Mouse (Mus musculus) C2C12 (cell line): ENCODE measurements around the gene Tep1. TPM values are rescaled to one million over a fixed set of nuclear protein-coding genes. Genes with fewer than 3 reads are reported as not detected.

ENCODE experiments used
- H3K27me3 ChIP-seq: one replicate; pipeline ENCODE4 v1.6.1; 2011; ENCODE audit not compliant: control insufficient read depth, insufficient read depth, insufficient read length
- H3K36me3 ChIP-seq: one replicate; pipeline ENCODE4 v1.6.1; 2011; ENCODE audit not compliant: control insufficient read depth, insufficient read depth
- H3K4me3 ChIP-seq: one replicate; pipeline ENCODE4 v1.5.1; 2011; ENCODE audit warnings: mild to moderate bottlenecking, control low read depth; ENCODE audit not compliant: poor library complexity, insufficient read depth, severe bottlenecking
- H3K79me2 ChIP-seq: one replicate; pipeline ENCODE4 v1.6.1; 2011; ENCODE audit not compliant: control insufficient read depth, insufficient read depth
- H3K79me3 ChIP-seq: one replicate; pipeline ENCODE4 v1.6.1; 2011; ENCODE audit warnings: low read depth, control low read depth
- H3ac ChIP-seq: one replicate; pipeline ENCODE3; 2011; ENCODE audit warnings: low read depth; ENCODE audit not compliant: control insufficient read depth, insufficient read length
- CEBPB ChIP-seq: IDR thresholded peaks from one replicate; pipeline ENCODE4 v1.6.1; 2011; ENCODE audit warnings: low read depth, mild to moderate bottlenecking, control low read depth, moderate library complexity
- CTCF ChIP-seq: IDR thresholded peaks from one replicate; pipeline ENCODE4 v1.5.1; 2011; ENCODE audit not compliant: control insufficient read depth, insufficient read depth, insufficient read length
- FOSL1 ChIP-seq: IDR thresholded peaks from one replicate; pipeline ENCODE4 v1.8.0; 2011; ENCODE audit warnings: mild to moderate bottlenecking, low read length; ENCODE audit not compliant: poor library complexity, insufficient read depth, severe bottlenecking
- MAX ChIP-seq: IDR thresholded peaks from one replicate; pipeline ENCODE4 v1.6.1; 2011; ENCODE audit warnings: mild to moderate bottlenecking, control low read depth
- MYOD1 ChIP-seq: IDR thresholded peaks from one replicate; pipeline ENCODE4 v1.6.1; 2011; ENCODE audit warnings: low read depth; ENCODE audit not compliant: control insufficient read depth, insufficient read length
- MYOG ChIP-seq: IDR thresholded peaks from one replicate; pipeline ENCODE4 v1.6.1; 2011; ENCODE audit not compliant: control insufficient read depth, insufficient read length; ENCODE audit errors: extremely low read depth
- USF1 ChIP-seq: IDR thresholded peaks from one replicate; pipeline ENCODE4 v1.6.1; 2011; ENCODE audit warnings: low read depth, mild to moderate bottlenecking, control low read depth, moderate library complexity
- polyA plus RNA-seq: library from polyadenylated mRNA; unstranded; fragments of >200 nt; fragmentation: generic; extraction: Trizol; gene quantifications from one replicate; pipeline ENCODE4 v1.2.1, GENCODE M21; 2012; ENCODE audit warnings: missing spikeins

Tep1 gene
- polyA plus RNA-seq, 1 experiment: 9.9 TPM

DNA sequence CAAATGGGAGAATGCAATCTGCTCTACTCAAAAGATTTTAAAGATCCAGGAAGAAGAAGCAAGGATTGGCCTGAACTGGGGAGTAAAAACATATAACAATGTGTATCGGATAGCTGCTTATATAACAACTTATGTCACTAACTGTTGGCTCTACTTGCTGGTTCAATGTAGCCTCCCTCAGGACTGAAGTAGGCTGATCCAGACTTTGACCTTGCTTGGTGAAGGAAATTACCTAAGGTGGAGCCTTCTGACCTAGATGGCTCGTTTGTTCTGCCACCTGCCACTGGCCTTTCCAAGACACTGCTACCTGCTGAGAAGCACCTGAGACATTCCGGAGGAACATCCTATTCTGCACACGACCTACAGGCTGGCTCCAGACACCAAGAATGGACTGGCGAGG is 14.6 kb downstream of the Tep1 start:
- no peaks in the 10 kb centered on the region for H3K79me2 ChIP-seq
- no peaks in the 10 kb centered on the region for H3K27me3 ChIP-seq
- H3ac ChIP-seq: no peak overlapping the region
- no peaks in the 10 kb centered on the region for H3K79me3 ChIP-seq
- peaks cover 47% of the 10 kb centered on the region for H3K36me3 ChIP-seq
- TF ChIP-seq MAX: no peak
- TF ChIP-seq MYOG: no peak
- TF ChIP-seq MYOD1: no peak
- no peak for TF ChIP-seq FOSL1
- no peak for TF ChIP-seq CEBPB
- no peak for TF ChIP-seq USF1
- no peak for TF ChIP-seq CTCF
- H3K4me3 ChIP-seq: no peak overlapping the region

DNA sequence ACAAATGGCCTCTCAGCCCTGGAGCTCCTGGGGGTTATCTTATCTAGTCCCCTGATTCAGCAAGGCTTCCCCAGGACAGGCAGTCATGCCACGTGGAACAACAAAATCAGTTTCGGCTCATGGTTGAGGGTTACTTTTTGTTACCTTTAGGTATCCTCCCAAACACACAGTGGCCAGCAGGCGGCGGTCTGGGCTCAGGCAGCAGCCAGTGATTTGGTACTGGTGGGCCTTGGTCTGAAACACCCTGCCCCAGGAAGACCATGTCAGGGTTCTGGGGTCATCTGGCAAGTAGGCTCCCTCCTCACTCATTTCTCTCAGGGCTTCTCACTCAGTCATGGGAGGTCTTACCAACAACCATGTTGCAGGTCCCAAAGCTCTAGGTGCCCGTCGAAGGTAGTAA is 33.1 kb downstream of the Tep1 start:
- H3K27me3 ChIP-seq: no peaks in the 10 kb centered on the region
- H3K4me3 ChIP-seq: no peak overlapping the region
- TF ChIP-seq MYOG (no peak), CEBPB (no peak), FOSL1 (no peak), MYOD1 (no peak), CTCF (no peak), MAX (no peak)
- no peak overlapping the region for H3ac ChIP-seq
- no peaks in the 10 kb centered on the region for H3K79me2 ChIP-seq
- H3K79me3 ChIP-seq: no peaks in the 10 kb centered on the region
- H3K36me3 ChIP-seq: peaks cover 20% of the 10 kb centered on the region

DNA sequence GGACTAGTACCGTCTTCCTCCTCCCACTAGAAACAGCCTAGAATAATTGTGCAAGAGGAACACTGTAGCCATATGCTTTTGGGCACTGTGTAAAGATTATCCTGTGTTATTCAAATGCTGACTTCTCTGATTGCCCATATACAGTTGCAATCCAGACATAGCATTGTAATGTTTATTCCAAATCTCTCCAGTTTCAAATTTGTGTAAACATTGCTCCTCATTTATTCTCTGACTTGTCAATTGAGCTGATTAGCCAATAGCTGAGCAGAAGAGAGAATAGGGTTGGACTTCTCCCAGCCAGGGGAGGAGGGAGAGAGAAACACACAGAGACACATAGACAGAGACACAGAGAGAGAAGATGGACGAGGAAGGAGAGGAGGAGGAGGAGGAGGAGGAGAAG is 35.9 kb downstream of the Tep1 start:
- no peak for TF ChIP-seq MAX
- TF ChIP-seq MYOD1: no peak
- TF ChIP-seq USF1: no peak
- TF ChIP-seq CTCF: no peak
- TF ChIP-seq MYOG: no peak
- Histone ChIP-seq H3K79me2 (no peaks in the 10 kb centered on the region), H3K79me3 (no peaks in the 10 kb centered on the region), H3K4me3 (no peak overlapping the region), H3K36me3 (peaks cover 16% of the 10 kb centered on the region), H3ac (no peak overlapping the region), H3K27me3 (no peaks in the 10 kb centered on the region)

DNA sequence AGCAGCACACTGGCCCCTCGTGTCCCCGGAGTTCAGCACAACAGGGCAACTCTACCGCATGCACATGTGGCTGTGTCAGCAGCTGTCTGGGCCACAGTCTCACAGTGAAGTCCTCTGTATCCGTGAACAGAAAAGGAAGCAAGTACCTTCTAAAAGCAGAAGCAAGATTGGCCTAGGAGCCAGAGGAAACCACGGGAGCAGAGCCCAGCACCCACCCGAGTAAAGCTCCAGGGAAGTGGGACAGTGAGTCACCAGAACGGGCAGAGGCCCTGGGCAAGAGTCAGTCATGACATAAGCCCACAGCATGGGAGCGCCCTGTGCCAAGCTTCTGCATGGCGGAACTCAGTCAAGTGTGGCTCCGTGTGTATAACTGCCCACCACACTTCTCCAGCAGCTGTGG is 36.4 kb downstream of the Tep1 start:
- Histone ChIP-seq H3K79me3 (no peaks in the 10 kb centered on the region), H3K27me3 (no peaks in the 10 kb centered on the region), H3K79me2 (no peaks in the 10 kb centered on the region), H3K4me3 (no peak overlapping the region), H3K36me3 (peaks cover 19% of the 10 kb centered on the region), H3ac (no peak overlapping the region)
- no peak for TF ChIP-seq CEBPB
- no peak for TF ChIP-seq USF1
- no peak for TF ChIP-seq FOSL1
- no peak for TF ChIP-seq MYOD1
- TF ChIP-seq CTCF: no peak
- TF ChIP-seq MYOG: no peak
- TF ChIP-seq MAX: no peak

DNA sequence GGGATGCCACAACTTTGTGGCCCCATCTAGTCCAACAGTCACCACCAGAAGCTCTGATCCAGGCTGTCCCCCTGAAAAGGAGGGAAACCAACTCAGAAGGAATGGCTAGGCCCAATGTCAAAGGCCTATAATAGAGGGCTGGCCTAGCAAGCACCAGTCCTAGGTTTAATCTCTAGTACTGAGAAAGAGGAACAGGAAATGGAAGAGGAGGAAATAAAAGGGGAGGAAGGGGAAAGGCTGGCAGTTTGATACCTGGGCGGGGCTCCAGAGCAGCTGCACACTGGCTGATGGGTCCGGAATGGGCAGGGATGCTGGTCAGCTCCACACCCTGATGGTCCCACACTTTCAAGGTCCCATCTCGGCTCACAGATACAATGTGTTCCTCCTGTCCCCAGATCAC is 40.5 kb downstream of the Tep1 start:
- no peaks in the 10 kb centered on the region for H3K27me3 ChIP-seq
- no peaks in the 10 kb centered on the region for H3K79me2 ChIP-seq
- peaks cover 23% of the 10 kb centered on the region for H3K36me3 ChIP-seq
- H3K4me3 ChIP-seq: no peak overlapping the region
- no peak overlapping the region for H3ac ChIP-seq
- TF ChIP-seq MAX (no peak), CTCF (no peak), FOSL1 (no peak), USF1 (no peak), MYOD1 (no peak), MYOG (no peak), CEBPB (no peak)
- H3K79me3 ChIP-seq: no peaks in the 10 kb centered on the region

DNA sequence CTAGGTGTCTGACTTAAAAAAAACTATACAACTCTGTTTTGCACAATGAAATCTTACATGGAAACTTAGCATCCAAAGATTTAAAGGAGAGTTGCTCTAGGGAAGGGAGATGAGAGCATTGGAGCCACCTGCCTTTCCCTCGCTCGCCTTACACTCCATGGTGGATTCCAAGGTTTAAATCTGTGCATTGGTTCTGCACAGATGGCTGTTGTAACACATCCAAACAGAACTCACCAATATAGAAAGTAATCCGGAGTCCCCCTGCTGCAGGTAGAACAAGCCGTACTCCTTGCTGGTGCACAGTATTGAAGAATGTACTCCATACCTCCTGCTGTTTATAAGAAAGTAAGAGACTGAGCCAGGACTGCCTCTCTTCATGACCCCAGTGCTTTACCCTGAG is 43.8 kb downstream of the Tep1 start:
- no peak for TF ChIP-seq USF1
- no peak for TF ChIP-seq MYOD1
- TF ChIP-seq CEBPB: no peak
- no peak for TF ChIP-seq FOSL1
- TF ChIP-seq MAX: no peak
- TF ChIP-seq MYOG: no peak
- TF ChIP-seq CTCF: no peak
- Histone ChIP-seq H3K4me3 (no peak overlapping the region), H3ac (no peak overlapping the region), H3K79me2 (no peaks in the 10 kb centered on the region), H3K27me3 (no peaks in the 10 kb centered on the region), H3K79me3 (no peaks in the 10 kb centered on the region), H3K36me3 (peaks cover 29% of the 10 kb centered on the region)
